Mouse (Mus musculus) CD4-positive, CD25-positive, alpha-beta regulatory T cell, adult 2 months (primary cell): ENCODE results near the gene Anxa1.

Experiments
- DNase-seq: peaks from one replicate; pipeline ENCODE4 v3.0.0-alpha.2; 2012; ENCODE audit warnings: low read depth, low spot score

Gene Anxa1

GRCm38 (mm10) chr19:20390455-20390994 is at the start of gene Anxa1:
Gene Anxa1 (minus strand): TSS chr19:20390944.
- DNase-seq: peak; percentile 1

- DNase-seq: no peak
Observed at GRCm38 (mm10) chr19:20437043-20437442, 46.3 kb upstream of the Anxa1 start.

- peak; percentile 64 for DNase-seq
Observed at GRCm38 (mm10) chr19:20434541-20434940, 43.8 kb upstream of the Anxa1 start.

GRCm38 (mm10) chr19:20433966-20434365 is 43.2 kb upstream of the Anxa1 start:
- no peak for DNase-seq

- no peak for DNase-seq
Observed at GRCm38 (mm10) chr19:20426443-20427161, 35.9 kb upstream of the Anxa1 start.

- no peak for DNase-seq
Observed at GRCm38 (mm10) chr19:20411276-20411675, 20.5 kb upstream of the Anxa1 start.

- peak; percentile 23 for DNase-seq
Observed at GRCm38 (mm10) chr19:20409541-20410528, 19.1 kb upstream of the Anxa1 start.

- no peak for DNase-seq
Observed at GRCm38 (mm10) chr19:20406475-20406874, 15.7 kb upstream of the Anxa1 start.

GRCm38 (mm10) chr19:20405015-20405414 is 14.3 kb upstream of the Anxa1 start:
- DNase-seq: no peak

- DNase-seq: no peak
Observed at GRCm38 (mm10) chr19:20403740-20404139, 13.0 kb upstream of the Anxa1 start.

- no peak for DNase-seq
Observed at GRCm38 (mm10) chr19:20403219-20403618, 12.5 kb upstream of the Anxa1 start.

- no peak for DNase-seq
Observed at GRCm38 (mm10) chr19:20402516-20403200, 11.9 kb upstream of the Anxa1 start.

- DNase-seq: no peak
Observed at GRCm38 (mm10) chr19:20401961-20402360, 11.2 kb upstream of the Anxa1 start.

GRCm38 (mm10) chr19:20399187-20399586 is 8.4 kb upstream of the Anxa1 start:
- no peak for DNase-seq

- DNase-seq: no peak
Observed at GRCm38 (mm10) chr19:20397092-20397491, 6.3 kb upstream of the Anxa1 start.

- no peak for DNase-seq
Observed at GRCm38 (mm10) chr19:20393556-20394274, 3.0 kb upstream of the Anxa1 start.

GRCm38 (mm10) chr19:20389723-20390122 is 1.0 kb downstream of the Anxa1 start:
- DNase-seq: no peak

- DNase-seq: no peak
Observed at GRCm38 (mm10) chr19:20389245-20389644, 1.5 kb downstream of the Anxa1 start.

GRCm38 (mm10) chr19:20388276-20388675 is 2.5 kb downstream of the Anxa1 start:
- no peak for DNase-seq

- no peak for DNase-seq
Observed at GRCm38 (mm10) chr19:20386296-20386695, 4.4 kb downstream of the Anxa1 start.

GRCm38 (mm10) chr19:20385645-20386044 is 5.1 kb downstream of the Anxa1 start:
- no peak for DNase-seq
